Mouse (Mus musculus) CD4-positive, CD25-positive, alpha-beta regulatory T cell, adult 9 weeks (primary cell): Measurements from ENCODE around the gene Edn1. TPM values are rescaled to one million over a fixed set of nuclear protein-coding genes. Genes with fewer than 3 reads are reported as not detected.

Experiments
- polyA plus RNA-seq: library from polyadenylated mRNA; unstranded; fragments of 100-300 nt; shearing (Covaris generic); gene quantifications from one replicate; pipeline ENCODE4 v1.2.1, GENCODE M21; 2017

Gene Edn1
- polyA plus RNA-seq: not detected

GRCm38 (mm10) chr13:42301161-42301721 is at the start of gene Edn1:
Gene Edn1 (plus strand): TSS chr13:42301476.

Other genes starting within 250 kb of the Edn1 start
- gene Hivep1, start 249.5 kb upstream of the Edn1 start, polyA plus RNA-seq: 23.4 TPM